Mouse (Mus musculus): Measurements from ENCODE around the gene Bbs9.

Gene Bbs9

GRCm38 (mm10) chr9:22640683-22641431 is 165.3 kb downstream of the Bbs9 start:
- peak; percentile 25 for DNase-seq

GRCm38 (mm10) chr9:22645844-22646390 is 170.4 kb downstream of the Bbs9 start:
- DNase-seq: no peak

GRCm38 (mm10) chr9:22646461-22646860 is 170.9 kb downstream of the Bbs9 start:
- no peak for DNase-seq

- DNase-seq: no peak
Observed at GRCm38 (mm10) chr9:22648163-22648562, 172.6 kb downstream of the Bbs9 start.

GRCm38 (mm10) chr9:22649606-22650005 is 174.1 kb downstream of the Bbs9 start:
- peak; percentile 37 for DNase-seq

GRCm38 (mm10) chr9:22650781-22651180 is 175.3 kb downstream of the Bbs9 start:
- no peak for DNase-seq

GRCm38 (mm10) chr9:22651619-22652018 is 176.1 kb downstream of the Bbs9 start:
- DNase-seq: peak; percentile 31

- DNase-seq: no peak
Observed at GRCm38 (mm10) chr9:22654726-22655393, 179.3 kb downstream of the Bbs9 start.

- no peak for DNase-seq
Observed at GRCm38 (mm10) chr9:22657216-22657615, 181.7 kb downstream of the Bbs9 start.

GRCm38 (mm10) chr9:22665155-22665554 is 189.6 kb downstream of the Bbs9 start:
- DNase-seq: no peak

GRCm38 (mm10) chr9:22672937-22673336 is 197.4 kb downstream of the Bbs9 start:
- no peak for DNase-seq

GRCm38 (mm10) chr9:22677132-22677829 is 201.8 kb downstream of the Bbs9 start:
- no peak for DNase-seq

GRCm38 (mm10) chr9:22677997-22678396 is 202.5 kb downstream of the Bbs9 start:
- DNase-seq: no peak

- DNase-seq: no peak
Observed at GRCm38 (mm10) chr9:22678496-22678895, 203.0 kb downstream of the Bbs9 start.

- no peak for DNase-seq
Observed at GRCm38 (mm10) chr9:22679485-22679884, 204.0 kb downstream of the Bbs9 start.

- DNase-seq: no peak
Observed at GRCm38 (mm10) chr9:22680031-22680430, 204.5 kb downstream of the Bbs9 start.

- no peak for DNase-seq
Observed at GRCm38 (mm10) chr9:22680484-22680883, 205.0 kb downstream of the Bbs9 start.

GRCm38 (mm10) chr9:22683786-22684185 is 208.3 kb downstream of the Bbs9 start:
- no peak for DNase-seq

GRCm38 (mm10) chr9:22686765-22687472 is 211.4 kb downstream of the Bbs9 start:
- no peak for DNase-seq

- DNase-seq: no peak
Observed at GRCm38 (mm10) chr9:22690234-22690633, 214.7 kb downstream of the Bbs9 start.

- no peak for DNase-seq
Observed at GRCm38 (mm10) chr9:22695392-22695791, 219.9 kb downstream of the Bbs9 start.

- DNase-seq: no peak
Observed at GRCm38 (mm10) chr9:22696809-22697374, 221.4 kb downstream of the Bbs9 start.

- DNase-seq: no peak
Observed at GRCm38 (mm10) chr9:22697811-22698210, 222.3 kb downstream of the Bbs9 start.
